Mouse (Mus musculus) spleen, adult 2 months (tissue): ENCODE measurements around the gene Arl4a. TPM values are rescaled to one million over a fixed set of nuclear protein-coding genes. Genes with fewer than 3 reads are reported as not detected.

Experiments
- DNase-seq, 2 experiments: peaks; one replicate each; pipeline versions ENCODE4 v3.0.0 to v3.0.0-alpha.2; 2012 to 2021; ENCODE audit warnings: low spot score in 2 of 2, low read depth in 1 of 2
- H3K27ac ChIP-seq: fragments of 200-500 bp; 2 replicates; pipeline ENCODE4 v1.5.1; 2012; ENCODE audit warnings: low read length, inconsistent platforms; ENCODE audit not compliant: insufficient read depth
- H3K27me3 ChIP-seq: fragments of 200-500 bp; 2 replicates; pipeline ENCODE4 v1.6.1; 2012; ENCODE audit warnings: mild to moderate bottlenecking, moderate library complexity, low read length, inconsistent platforms; ENCODE audit not compliant: control insufficient read depth, insufficient read depth
- H3K36me3 ChIP-seq: fragments of 200-500 bp; 2 replicates; pipeline ENCODE4 v1.6.1; 2012; ENCODE audit warnings: mild to moderate bottlenecking, low read length, inconsistent platforms; ENCODE audit not compliant: control insufficient read depth, insufficient read depth
- H3K4me1 ChIP-seq: fragments of 200-500 bp; 2 replicates; pipeline ENCODE4 v1.6.1; 2011; ENCODE audit warnings: inconsistent platforms; ENCODE audit not compliant: control insufficient read depth, insufficient read depth, insufficient read length
- H3K4me3 ChIP-seq: fragments of 200-500 bp; 2 replicates; pipeline ENCODE4 v1.5.1; 2011; ENCODE audit warnings: mild to moderate bottlenecking, inconsistent platforms; ENCODE audit not compliant: insufficient read depth, insufficient read length; ENCODE audit errors: extremely low read depth
- CTCF ChIP-seq: fragments of 200-500 bp; IDR thresholded peaks from 2 replicates; pipeline ENCODE4 v1.5.1; 2011; ENCODE audit warnings: mild to moderate bottlenecking, inconsistent platforms; ENCODE audit not compliant: insufficient read depth, insufficient read length, insufficient replicate concordance; ENCODE audit errors: extremely low read depth
- POLR2A ChIP-seq: fragments of 200-500 bp; IDR thresholded peaks from 2 replicates; pipeline ENCODE4 v1.6.1; 2011; ENCODE audit warnings: low read depth, low read length, inconsistent platforms
- WGBS: fragments of 180-500 bp; shearing (Covaris S2); methylation state at CpG from one replicate; pipeline ENCODE4 v1.1.7; 2018; 5-methylcytosine and 5-hydroxymethylcytosine counted together
- polyA plus RNA-seq: library from polyadenylated mRNA; depleted of rRNA; stranded (reverse); fragments of >200 nt; gene quantifications from 2 replicates; pipeline ENCODE4 v1.2.3, GENCODE M21; 2012; rRNA removed

The Arl4a gene
- polyA plus RNA-seq, 1 experiment, result 5.8 TPM

DNA sequence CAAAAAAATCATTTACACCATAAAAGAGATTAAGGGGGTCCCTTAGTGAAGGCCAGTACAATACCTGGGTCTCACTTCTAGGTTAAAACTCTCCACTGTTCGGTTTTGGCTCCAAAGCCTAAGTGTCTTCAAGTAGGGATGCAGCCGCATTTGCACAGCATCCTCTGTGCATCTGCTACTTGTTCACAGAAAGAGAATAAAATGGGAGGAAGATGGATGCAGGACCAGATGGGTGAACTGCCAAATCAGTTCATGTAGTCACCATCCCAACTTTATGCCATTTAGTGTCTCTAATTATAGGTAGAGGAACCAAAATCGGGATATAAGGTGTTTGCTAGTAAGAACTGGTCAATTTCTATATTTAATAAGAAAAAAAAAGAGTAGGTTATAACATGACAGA is 69.7 kb downstream of the Arl4a start:
- no peak for DNase-seq
- no peaks in the 10 kb centered on the region for H3K27me3 ChIP-seq
- H3K4me1 ChIP-seq, result no peaks in the 10 kb centered on the region
- 90% methylated on average over 3 of the region's 3 CpGs for WGBS
- H3K27ac ChIP-seq, result no peak overlapping the region
- no peak overlapping the region for H3K4me3 ChIP-seq
- TF ChIP-seq POLR2A, result no peak
- no peak for TF ChIP-seq CTCF
- no peaks in the 10 kb centered on the region for H3K36me3 ChIP-seq

DNA sequence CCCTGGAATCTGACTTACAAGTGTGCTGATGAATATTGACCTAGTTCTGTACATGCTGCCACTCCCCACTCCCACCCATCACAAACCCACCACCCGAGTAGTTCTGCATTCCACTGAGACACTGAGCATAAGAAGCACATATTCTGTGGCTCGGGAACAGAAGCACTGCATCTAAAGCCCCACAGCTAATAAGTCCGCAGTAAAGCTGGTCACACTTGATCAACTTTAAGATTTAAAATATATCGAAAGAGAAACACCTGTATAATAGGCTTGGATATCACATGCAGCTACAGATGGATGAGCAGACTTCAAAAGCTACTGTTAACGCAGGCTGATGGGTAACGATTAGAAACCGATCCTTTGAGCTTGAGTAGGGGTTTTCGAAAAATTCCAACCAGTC is 78.7 kb downstream of the Arl4a start:
- Histone ChIP-seq H3K4me3 (no peak overlapping the region), H3K4me1 (no peaks in the 10 kb centered on the region), H3K27ac (no peak overlapping the region), H3K36me3 (no peaks in the 10 kb centered on the region), H3K27me3 (no peaks in the 10 kb centered on the region)
- no peak for DNase-seq
- TF ChIP-seq POLR2A (no peak), CTCF (no peak)
- WGBS, result 92% methylated on average over 8 of the region's 8 CpGs

DNA sequence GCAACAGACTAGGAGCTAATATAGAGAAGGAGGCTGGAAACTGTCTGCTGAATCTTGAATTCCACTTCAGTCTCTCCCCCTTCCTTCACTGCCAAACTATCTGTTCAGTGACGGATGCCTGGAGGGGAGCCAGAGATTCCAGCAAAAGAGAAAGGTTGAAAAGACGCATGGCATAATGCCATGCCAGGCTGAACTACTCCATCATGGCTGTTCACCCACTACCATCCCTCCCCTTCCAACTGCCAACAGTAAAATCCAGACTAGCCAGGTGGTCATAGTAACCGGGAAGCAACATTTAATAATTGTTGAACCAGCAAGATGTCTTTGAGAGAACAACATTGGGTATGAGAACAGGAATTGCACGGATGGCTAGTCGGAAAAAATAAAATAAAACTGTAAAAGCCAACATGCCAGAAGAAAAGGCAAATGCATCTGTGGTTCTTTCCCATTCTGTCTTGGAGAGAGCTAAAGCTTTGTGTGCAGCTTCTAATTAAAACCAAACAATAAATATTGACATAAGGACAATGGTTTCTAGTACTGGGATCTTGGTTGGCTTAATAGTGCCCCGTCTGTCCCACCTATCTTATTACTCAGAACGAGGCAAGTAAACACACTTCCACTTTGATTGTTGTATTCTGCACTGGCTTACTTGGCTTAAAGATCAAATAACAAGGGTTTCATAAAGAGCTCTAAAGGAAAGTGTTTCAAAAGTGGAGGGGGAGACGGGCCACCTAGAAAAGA is 79.7 kb downstream of the Arl4a start:
- Histone ChIP-seq H3K4me1 (no peaks in the 10 kb centered on the region), H3K27ac (no peak overlapping the region), H3K4me3 (no peak overlapping the region), H3K36me3 (no peaks in the 10 kb centered on the region), H3K27me3 (no peaks in the 10 kb centered on the region)
- DNase-seq, result no peak
- no peak for TF ChIP-seq POLR2A
- TF ChIP-seq CTCF, result no peak
- 89% methylated on average over 8 of the region's 8 CpGs for WGBS

DNA sequence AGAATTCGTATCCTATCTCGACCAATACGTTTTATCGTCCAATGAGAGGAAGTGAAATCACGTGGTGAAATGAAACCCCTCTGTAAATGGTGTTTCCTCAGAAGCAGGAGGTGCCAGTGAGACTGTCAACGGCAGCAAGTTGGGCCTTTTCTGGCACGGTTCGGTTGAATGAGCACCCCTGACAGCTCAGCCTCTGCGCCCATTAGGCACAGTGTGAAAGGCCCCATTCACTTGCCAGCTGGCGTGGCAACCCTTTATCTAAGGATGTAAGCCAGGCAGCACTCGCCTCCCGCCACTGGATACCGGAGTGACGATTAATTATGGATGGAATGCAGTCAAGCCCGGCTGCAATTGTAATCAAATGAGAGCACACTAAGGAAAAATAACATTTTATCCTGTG is 81.4 kb downstream of the Arl4a start:
- 90% methylated on average over 15 of the region's 15 CpGs for WGBS
- DNase-seq, result no peak
- no peak overlapping the region for H3K27ac ChIP-seq
- no peaks in the 10 kb centered on the region for H3K4me1 ChIP-seq
- H3K36me3 ChIP-seq, result no peaks in the 10 kb centered on the region
- H3K4me3 ChIP-seq, result no peak overlapping the region
- no peaks in the 10 kb centered on the region for H3K27me3 ChIP-seq
- TF ChIP-seq POLR2A (no peak), CTCF (no peak)

Other genes starting within 250 kb of the Arl4a start
- gene Scin, start 96.2 kb upstream of the Arl4a start, polyA plus RNA-seq, result 0.68 and 1.1 TPM in 2 replicates
- gene Lsmem1, start 161.5 kb upstream of the Arl4a start, polyA plus RNA-seq, result 0.09 and 0.14 TPM in 2 replicates
- gene Ifrd1, start 210.5 kb upstream of the Arl4a start, polyA plus RNA-seq, result 8.2 and 16.8 TPM in 2 replicates